Mouse (Mus musculus) small intestine, adult 2 months (tissue): ENCODE measurements around the gene Zdhhc16. TPM values are rescaled to one million over a fixed set of nuclear protein-coding genes. Genes with fewer than 3 reads are reported as not detected.

ENCODE experiments used
- H3K27ac ChIP-seq: fragments of 200-500 bp; 2 replicates; pipeline ENCODE4 v1.5.1; 2012; ENCODE audit warnings: low read depth, low read length, control low read depth, inconsistent platforms; ENCODE audit not compliant: insufficient read depth
- H3K27me3 ChIP-seq: fragments of 200-500 bp; 2 replicates; pipeline ENCODE4 v1.6.1; 2012; ENCODE audit warnings: mild to moderate bottlenecking, moderate library complexity, low read length, inconsistent platforms; ENCODE audit not compliant: control insufficient read depth, insufficient read depth
- H3K36me3 ChIP-seq: fragments of 200-500 bp; 2 replicates; pipeline ENCODE4 v1.6.1; 2012; ENCODE audit warnings: mild to moderate bottlenecking, low read length, control low read depth, inconsistent platforms; ENCODE audit not compliant: control insufficient read depth, insufficient read depth
- H3K4me1 ChIP-seq: fragments of 200-500 bp; 2 replicates; pipeline ENCODE4 v1.6.1; 2012; ENCODE audit warnings: low read length, inconsistent platforms, mixed read lengths; ENCODE audit not compliant: control insufficient read depth, insufficient read depth, insufficient read length
- H3K4me3 ChIP-seq: fragments of 200-500 bp; 2 replicates; pipeline ENCODE4 v1.5.1; 2012; ENCODE audit warnings: low read depth, mild to moderate bottlenecking, control low read depth, inconsistent platforms, low read length, moderate library complexity
- CTCF ChIP-seq: fragments of 200-500 bp; IDR thresholded peaks from 2 replicates; pipeline ENCODE4 v1.5.1; 2012; ENCODE audit warnings: low read depth, mild to moderate bottlenecking, control low read depth, inconsistent platforms, low read length, moderate library complexity, mixed read lengths; ENCODE audit not compliant: insufficient replicate concordance, insufficient read length; ENCODE audit errors: extremely low read depth
- POLR2A ChIP-seq: fragments of 200-500 bp; IDR thresholded peaks from 2 replicates; pipeline ENCODE4 v1.6.1; 2012; ENCODE audit warnings: low read depth, mild to moderate bottlenecking, control low read depth, inconsistent platforms, low read length, moderate library complexity
- WGBS: fragments of 180-500 bp; shearing (Covaris S2); methylation state at CpG from one replicate; pipeline ENCODE4 v1.1.7; 2018; 5-methylcytosine and 5-hydroxymethylcytosine counted together
- polyA plus RNA-seq: library from polyadenylated mRNA; depleted of rRNA; stranded (reverse); fragments of >200 nt; gene quantifications from 2 replicates; pipeline ENCODE4 v1.2.3, GENCODE M21; 2012

Zdhhc16 gene
- polyA plus RNA-seq, 1 experiment, result 42.0 TPM

DNA sequence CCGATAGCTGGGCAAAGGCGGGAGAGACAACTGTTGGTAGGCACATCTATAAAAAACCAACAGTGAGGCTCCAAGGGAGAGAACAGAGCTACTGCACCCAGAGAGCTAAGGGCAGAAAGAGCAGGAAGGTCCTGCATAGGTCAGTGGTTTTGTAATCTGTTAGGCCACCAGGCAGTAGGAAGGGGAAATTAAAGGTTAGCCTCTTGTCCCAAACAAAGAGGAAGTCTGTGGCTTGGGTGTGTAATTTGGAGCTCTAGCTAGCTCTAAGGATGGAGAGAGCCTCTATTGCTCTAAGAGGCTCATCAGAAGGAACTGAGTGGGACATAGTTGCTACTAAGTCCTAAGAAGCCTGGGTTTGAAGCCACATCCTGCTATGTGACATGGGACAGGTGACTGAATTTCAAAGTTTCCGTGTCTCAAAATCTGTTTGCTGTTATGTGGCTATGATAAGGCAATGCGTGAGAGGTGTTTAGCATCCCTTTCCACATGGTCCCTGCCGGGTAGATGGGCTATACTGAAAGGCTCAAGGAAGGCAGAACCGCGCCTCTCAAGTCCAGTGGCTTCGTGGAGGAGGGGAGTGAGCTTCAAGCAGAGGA lies 32.7 kb upstream of the Zdhhc16 start:
- H3K36me3 ChIP-seq, result no peaks in the 10 kb centered on the region
- no peak overlapping the region for H3K4me3 ChIP-seq
- H3K27ac ChIP-seq, result no peak overlapping the region
- TF ChIP-seq POLR2A (no peak), CTCF (no peak)
- no peaks in the 10 kb centered on the region for H3K4me1 ChIP-seq
- WGBS, result 77% methylated on average over 8 of the region's 8 CpGs
- no peaks in the 10 kb centered on the region for H3K27me3 ChIP-seq

DNA sequence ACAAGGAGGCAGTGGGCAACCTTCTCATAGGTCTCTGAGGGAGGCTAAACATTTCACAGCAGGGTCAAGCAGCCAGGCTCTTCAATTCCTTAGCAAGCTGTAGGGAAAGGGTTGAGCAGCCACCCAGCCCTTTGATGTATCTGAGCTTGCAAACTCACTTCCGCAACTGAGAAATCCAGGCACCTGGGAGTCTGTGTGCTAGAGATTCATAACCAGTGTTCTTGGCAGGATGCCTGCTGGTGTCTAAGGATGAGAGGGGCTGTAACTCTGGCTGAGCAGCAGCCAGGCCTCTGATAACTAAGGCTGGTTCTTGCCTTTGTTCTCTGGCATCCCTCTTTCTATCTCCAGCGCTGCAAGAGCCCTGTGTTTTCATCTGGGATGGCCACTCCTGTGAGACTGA lies 31.6 kb upstream of the Zdhhc16 start:
- H3K4me1 ChIP-seq, result peaks cover under 1% of the 10 kb centered on the region; the same call in 1 of the 2 replicates
- 37% methylated on average over 2 of the region's 2 CpGs for WGBS
- no peak overlapping the region for H3K27ac ChIP-seq
- H3K4me3 ChIP-seq, result no peak overlapping the region
- H3K27me3 ChIP-seq, result no peaks in the 10 kb centered on the region
- TF ChIP-seq CTCF (no peak), POLR2A (no peak)
- H3K36me3 ChIP-seq, result no peaks in the 10 kb centered on the region

DNA sequence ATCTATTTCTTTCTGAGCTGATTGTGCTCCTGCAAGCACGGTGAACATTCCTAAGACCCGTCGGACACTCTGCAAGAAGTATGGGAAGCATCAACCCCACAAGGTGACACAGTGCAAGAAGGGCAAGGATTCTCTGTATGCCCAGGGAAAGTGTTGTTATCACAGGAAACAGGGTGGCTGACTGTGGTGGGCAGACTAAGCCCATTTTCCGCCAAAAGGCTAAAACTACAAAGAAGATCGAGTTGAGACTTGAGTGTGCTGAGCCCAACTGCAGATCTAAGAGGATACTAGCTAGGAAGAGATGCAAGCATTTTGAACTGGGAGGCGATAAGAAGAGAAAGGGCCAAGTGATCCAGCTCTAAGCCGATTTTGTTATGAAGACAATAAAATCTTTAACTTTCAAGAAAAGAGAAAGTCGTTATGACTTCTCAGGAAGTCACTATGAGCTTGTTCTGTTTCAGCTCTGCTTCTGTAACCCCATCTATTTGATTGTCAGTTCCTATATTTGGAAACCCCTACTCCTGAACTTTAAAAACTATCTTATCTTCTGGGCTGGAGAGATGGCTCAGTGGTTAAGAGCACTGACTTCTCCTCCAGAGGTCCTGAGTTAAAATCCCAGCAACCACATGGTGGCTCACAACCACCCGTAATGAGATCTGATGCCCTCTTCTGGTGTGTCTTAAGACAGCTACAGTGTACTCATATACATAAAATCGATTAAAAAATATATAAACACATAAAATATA lies 30.3 kb upstream of the Zdhhc16 start:
- no peaks in the 10 kb centered on the region for H3K36me3 ChIP-seq
- H3K27me3 ChIP-seq, result no peaks in the 10 kb centered on the region
- WGBS, result 84% methylated on average over 10 of the region's 10 CpGs
- H3K4me1 ChIP-seq, result peaks cover 6% of the 10 kb centered on the region; the same call in 1 of the 2 replicates
- no peak overlapping the region for H3K4me3 ChIP-seq
- no peak overlapping the region for H3K27ac ChIP-seq
- TF ChIP-seq CTCF, result no peak
- TF ChIP-seq POLR2A, result no peak

DNA sequence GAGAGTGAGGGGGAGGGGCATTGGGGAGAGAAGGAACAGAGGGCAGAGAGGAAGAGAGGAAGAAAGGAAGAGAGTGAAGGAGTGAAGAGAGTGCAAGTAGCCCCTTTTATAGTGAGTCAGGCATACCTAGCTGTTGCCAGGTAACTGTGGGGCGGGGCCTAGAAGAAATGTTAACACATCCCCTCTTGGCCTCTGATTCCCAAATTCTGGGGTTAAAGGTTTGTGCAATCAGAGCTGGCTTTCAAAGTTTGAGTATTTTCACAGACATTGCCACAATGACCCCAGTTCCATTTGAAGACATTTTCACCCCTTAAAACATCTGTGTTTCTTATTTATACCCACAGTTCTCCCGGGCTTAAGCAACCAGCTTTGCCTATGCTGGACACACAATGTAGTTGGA lies 28.0 kb upstream of the Zdhhc16 start:
- no peak for TF ChIP-seq POLR2A
- TF ChIP-seq CTCF, result no peak
- no peak overlapping the region for H3K4me3 ChIP-seq
- H3K4me1 ChIP-seq, result peaks cover 6% of the 10 kb centered on the region; the same call in 1 of the 2 replicates
- no peak overlapping the region for H3K27ac ChIP-seq
- 84% methylated on average over 2 of the region's 2 CpGs for WGBS
- H3K27me3 ChIP-seq, result no peaks in the 10 kb centered on the region
- no peaks in the 10 kb centered on the region for H3K36me3 ChIP-seq

DNA sequence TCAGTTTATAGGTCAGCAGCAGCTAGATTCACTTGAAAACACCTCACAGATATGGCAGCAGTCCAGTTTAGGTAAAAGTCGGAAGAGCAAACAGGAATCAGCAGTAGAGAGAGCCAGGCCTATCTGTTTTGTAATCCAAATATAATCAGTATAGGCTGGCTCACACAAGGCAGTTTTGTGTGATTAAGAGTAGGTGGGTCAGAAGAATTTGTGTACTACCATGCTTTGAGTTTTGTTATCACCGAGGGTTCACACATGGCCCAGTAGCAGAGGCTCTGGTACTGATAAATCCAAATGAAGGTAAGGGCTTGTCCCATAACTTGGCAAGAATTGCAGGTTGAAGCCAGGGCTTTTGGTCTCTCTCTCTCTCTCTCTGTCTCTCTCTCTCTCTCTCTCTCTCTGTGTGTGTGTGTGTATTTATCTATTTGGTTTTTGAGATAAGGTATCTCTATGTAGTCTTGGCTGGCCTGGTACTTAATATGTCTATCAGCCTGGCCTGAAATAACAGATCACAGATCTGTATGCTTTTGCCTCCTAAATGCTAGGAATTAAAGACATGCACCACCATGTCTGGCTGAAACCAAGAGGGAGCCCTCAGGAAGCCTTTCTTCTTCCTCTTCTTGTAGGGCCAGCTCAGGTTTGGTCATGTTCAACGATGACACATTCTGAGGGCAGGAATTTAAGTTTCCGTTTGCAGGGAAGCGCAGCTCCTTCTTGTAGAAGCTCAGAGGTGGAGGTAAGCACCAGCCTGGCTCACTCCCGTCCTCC lies 26.8 kb upstream of the Zdhhc16 start:
- Histone ChIP-seq H3K27ac (no peak overlapping the region), H3K27me3 (no peaks in the 10 kb centered on the region), H3K36me3 (no peaks in the 10 kb centered on the region), H3K4me1 (peaks cover 6% of the 10 kb centered on the region; the same call in 1 of the 2 replicates), H3K4me3 (no peak overlapping the region)
- WGBS, result 39% methylated on average over 6 of the region's 6 CpGs
- TF ChIP-seq POLR2A (no peak), CTCF (no peak)

DNA sequence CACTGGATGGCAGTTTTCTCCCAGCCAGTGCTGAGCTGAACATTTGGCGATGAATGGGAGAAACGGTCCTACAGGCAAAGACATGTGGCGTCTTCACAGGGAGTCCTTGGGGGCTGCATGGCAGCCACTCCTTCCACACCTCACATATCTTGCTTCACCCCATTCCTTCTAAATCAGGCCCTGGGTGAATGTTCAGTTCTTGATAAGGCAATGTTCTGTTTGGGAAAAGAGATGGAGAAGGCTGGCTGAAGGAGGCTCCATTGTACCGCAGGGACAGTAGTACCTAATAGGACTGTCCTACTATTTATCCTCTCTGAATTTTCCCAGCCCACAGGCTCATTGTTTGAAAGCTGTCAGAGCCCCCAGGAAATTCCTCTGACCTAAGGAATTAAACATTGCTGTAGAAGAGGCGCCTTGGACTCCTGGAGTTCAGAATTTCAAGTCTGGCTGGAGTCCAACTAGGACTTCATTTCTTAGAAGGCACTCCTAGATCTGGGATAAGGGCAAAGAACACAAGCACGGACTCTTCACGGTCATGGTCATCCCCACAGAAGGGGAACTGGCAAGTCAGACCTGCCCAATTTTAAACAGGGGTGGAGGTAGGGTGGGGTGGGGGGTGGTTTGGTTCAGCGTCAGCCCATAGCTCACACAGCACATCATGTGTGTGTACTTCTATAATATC lies 26.1 kb upstream of the Zdhhc16 start:
- Histone ChIP-seq H3K4me1 (peaks cover 6% of the 10 kb centered on the region; the same call in 1 of the 2 replicates), H3K4me3 (no peak overlapping the region), H3K27ac (no peak overlapping the region), H3K36me3 (no peaks in the 10 kb centered on the region), H3K27me3 (no peaks in the 10 kb centered on the region)
- TF ChIP-seq POLR2A (no peak), CTCF (no peak)
- 37% methylated on average over 8 of the region's 8 CpGs for WGBS
